Mouse (Mus musculus) midbrain, embryonic 10.5 days (tissue): ENCODE results near the gene Abat. TPM values are rescaled to one million over a fixed set of nuclear protein-coding genes. Genes with fewer than 3 reads are reported as not detected.

ENCODE experiments used
- DNase-seq: peaks from one replicate; pipeline ENCODE4 v3.0.0-alpha.2; 2017; ENCODE audit warnings: low spot score
- H3K27ac ChIP-seq: fragments of 300-500 bp; sonication (generic); replicated peaks from 2 replicates; pipeline ENCODE4 v1.5.1; 2016; ENCODE audit warnings: mild to moderate bottlenecking
- H3K27me3 ChIP-seq: fragments of 300-500 bp; sonication (generic); 2 replicates; pipeline ENCODE4 v1.6.1; 2016; ENCODE audit warnings: low read depth, mild to moderate bottlenecking; ENCODE audit not compliant: poor library complexity, severe bottlenecking
- H3K36me3 ChIP-seq: fragments of 300-500 bp; sonication (generic); 2 replicates; pipeline ENCODE4 v1.6.1; 2016; ENCODE audit warnings: mild to moderate bottlenecking, moderate library complexity
- H3K4me1 ChIP-seq: fragments of 300-500 bp; sonication (generic); 2 replicates; pipeline ENCODE4 v1.6.1; 2016
- H3K4me3 ChIP-seq: fragments of 300-500 bp; sonication (generic); 2 replicates; pipeline ENCODE4 v1.5.1; 2016; ENCODE audit warnings: mild to moderate bottlenecking, moderate library complexity
- H3K9me3 ChIP-seq: fragments of 300-500 bp; sonication (generic); replicated peaks from 2 replicates; pipeline ENCODE4 v1.6.1; 2016; ENCODE audit warnings: mild to moderate bottlenecking
- WGBS: fragments of 180-500 bp; shearing (Covaris S2); methylation state at CpG from one replicate; pipeline ENCODE4 v1.1.7; 2016; 5-methylcytosine and 5-hydroxymethylcytosine counted together
- polyA plus RNA-seq: library from polyadenylated mRNA; unstranded; fragments of >200 nt; fragmentation: Nextera tagmentation; extraction: Ambion mirVana; gene quantifications from 2 replicates; pipeline ENCODE4 v1.2.1, GENCODE M21; 2016

Gene Abat
- polyA plus RNA-seq, 1 experiment from 2014 or later: 16.4 TPM

DNA sequence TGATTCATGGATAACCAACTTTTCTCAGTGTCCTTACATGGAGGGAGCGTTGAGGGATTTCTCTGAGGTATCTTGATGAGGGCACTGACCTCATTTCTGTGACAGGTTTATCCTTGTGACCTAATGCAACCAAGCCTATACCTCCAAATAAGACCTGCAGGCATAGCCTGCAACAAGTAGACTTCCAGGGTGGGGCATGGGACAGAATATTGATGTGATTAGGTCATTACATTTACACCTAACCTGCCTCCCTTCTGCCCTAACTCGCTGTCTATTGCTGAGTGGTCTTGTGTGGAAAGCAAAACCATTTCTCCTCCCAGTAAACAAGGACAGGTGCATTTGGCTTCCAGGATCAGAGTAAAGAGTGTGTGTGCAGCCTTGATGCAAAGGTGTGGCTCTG is 52.3 kb downstream of the Abat start:
- peak overlapping the region; percentile 83 for H3K27ac ChIP-seq
- no peak overlapping the region for H3K4me3 ChIP-seq
- H3K4me1 ChIP-seq: peaks cover 32% of the 10 kb centered on the region
- peaks cover 12% of the 10 kb centered on the region; the same call in 1 of the 2 replicates for H3K27me3 ChIP-seq
- no peaks in the 10 kb centered on the region; the same call in 1 of the 2 replicates for H3K9me3 ChIP-seq
- H3K36me3 ChIP-seq: no peaks in the 10 kb centered on the region
- 98% methylated on average over 2 of the region's 2 CpGs for WGBS
- no peak for DNase-seq

DNA sequence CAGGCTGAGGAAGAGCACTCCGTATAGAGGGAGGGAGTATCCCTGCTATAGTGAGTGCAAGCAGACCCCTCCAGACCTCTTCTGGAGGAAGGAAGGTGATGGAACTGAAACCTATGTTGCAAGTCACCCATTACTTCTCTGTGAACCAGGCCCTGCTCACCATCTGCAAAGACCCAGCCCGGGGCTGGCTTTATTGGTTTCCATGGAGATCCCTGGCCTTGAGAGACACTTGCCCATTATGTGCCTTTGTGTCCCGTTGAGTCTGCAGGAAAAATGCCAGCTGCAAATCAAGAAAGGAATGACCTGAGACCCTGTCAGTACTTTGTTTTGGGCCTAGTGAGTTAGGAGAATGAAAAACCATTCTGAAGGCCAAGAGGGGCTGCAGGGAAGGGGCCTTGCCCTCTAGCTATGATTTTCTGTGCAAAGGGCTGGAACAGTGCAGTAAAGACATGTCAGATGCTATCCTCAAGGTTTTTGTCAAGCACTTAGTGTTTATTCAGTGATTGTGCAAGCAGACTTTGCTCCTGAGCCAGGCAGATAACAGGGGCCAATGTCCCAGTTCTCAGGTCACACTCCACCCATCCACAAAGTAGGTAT is 53.0 kb downstream of the Abat start:
- peaks cover 32% of the 10 kb centered on the region for H3K4me1 ChIP-seq
- WGBS: 16% methylated on average over 3 of the region's 3 CpGs
- H3K27ac ChIP-seq: peak overlapping the region; percentile 83
- H3K36me3 ChIP-seq: no peaks in the 10 kb centered on the region
- peaks cover 12% of the 10 kb centered on the region; the same call in 1 of the 2 replicates for H3K27me3 ChIP-seq
- H3K4me3 ChIP-seq: no peak overlapping the region
- H3K9me3 ChIP-seq: no peaks in the 10 kb centered on the region; the same call in 1 of the 2 replicates
- DNase-seq: peak; percentile 71

DNA sequence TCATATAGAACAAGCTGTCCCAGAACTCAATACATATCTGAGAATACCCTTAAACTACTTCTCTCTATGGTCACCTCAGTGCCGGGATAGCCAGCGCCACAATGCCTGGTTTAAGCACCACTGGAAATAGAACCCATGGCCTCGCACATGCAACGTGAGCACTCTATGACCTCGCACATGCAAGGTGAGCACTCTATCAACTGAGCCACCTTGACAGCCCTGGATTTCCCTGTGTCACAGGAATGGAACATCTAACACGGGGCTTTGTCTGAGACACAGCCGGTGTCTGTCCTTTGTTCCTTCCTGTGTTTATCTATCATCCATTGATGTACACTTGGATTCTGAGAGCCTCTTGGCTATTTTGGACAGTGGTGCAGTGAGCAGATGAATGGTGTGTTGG is 55.7 kb downstream of the Abat start:
- no peaks in the 10 kb centered on the region for H3K36me3 ChIP-seq
- WGBS: 91% methylated on average over 7 of the region's 7 CpGs
- DNase-seq: no peak

DNA sequence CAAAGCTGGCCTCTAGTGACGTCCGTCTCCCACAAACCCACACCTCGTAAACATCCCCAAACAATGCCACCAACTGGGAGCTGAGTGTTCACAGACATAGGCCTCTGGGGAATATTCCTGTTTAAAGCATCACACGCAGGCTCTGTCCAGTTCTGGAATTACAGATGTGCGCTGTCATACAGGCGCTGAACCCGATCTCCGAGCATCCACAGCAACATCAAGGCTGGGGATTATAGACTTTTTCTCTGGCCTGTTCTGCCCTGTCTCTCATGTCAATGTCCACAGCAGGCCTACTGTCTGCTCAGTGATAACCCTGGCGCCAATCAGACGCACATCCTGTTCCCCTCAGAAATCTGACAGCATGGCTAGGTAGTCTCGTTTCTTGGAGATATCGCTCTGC is 57.1 kb downstream of the Abat start:
- H3K4me1 ChIP-seq: peaks cover 46% of the 10 kb centered on the region
- peaks cover 6% of the 10 kb centered on the region; the same call in 1 of the 2 replicates for H3K36me3 ChIP-seq
- H3K27ac ChIP-seq: no peak overlapping the region
- 95% methylated on average over 12 of the region's 12 CpGs for WGBS
- no peak overlapping the region for H3K4me3 ChIP-seq
- H3K27me3 ChIP-seq: no peaks in the 10 kb centered on the region
- DNase-seq: no peak
- H3K9me3 ChIP-seq: no peaks in the 10 kb centered on the region; the same call in 1 of the 2 replicates

More for the DNA sequence above, 55.7 kb downstream of the Abat start:
- Histone ChIP-seq H3K27me3 (no peaks in the 10 kb centered on the region), H3K9me3 (no peaks in the 10 kb centered on the region; the same call in 1 of the 2 replicates), H3K27ac (peak overlapping the region; percentile 23; the same call in 1 of the 2 replicates), H3K4me1 (peaks cover 44% of the 10 kb centered on the region), H3K4me3 (no peak overlapping the region)

DNA sequence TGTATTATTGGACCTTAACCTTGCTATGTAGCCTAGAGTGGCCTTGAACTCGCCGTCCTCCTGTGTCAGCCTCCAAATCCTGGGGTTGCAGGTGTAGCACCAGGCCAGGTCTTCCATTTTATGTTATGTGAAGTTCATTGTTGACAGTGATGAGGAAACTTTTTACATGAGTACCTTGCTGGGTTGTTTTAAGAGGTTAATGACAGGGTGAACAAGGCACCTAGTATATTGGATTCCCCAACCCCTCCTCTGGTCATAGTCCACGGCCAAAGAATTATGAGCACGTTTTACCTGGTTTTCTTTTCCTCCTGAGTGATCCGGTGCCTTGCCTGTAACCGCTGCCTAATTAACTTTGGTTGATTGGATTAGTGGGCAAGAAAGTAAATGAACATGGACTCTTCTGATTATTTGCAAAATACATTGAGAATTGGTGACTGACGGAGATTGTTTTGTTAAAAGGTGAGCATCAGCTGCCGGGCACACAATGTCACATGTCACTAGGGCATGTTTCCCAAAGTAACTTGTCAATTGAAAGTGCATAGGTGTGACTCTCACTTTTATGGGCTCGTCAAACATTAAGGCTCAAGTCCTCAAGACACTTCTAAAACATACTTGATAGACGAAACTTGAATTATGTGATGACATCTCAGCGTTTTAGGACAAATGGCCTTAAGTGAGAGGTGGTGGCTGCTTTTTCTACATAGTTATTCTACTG is 57.8 kb downstream of the Abat start:
- Histone ChIP-seq H3K27me3 (no peaks in the 10 kb centered on the region), H3K9me3 (no peaks in the 10 kb centered on the region; the same call in 1 of the 2 replicates), H3K4me1 (peaks cover 40% of the 10 kb centered on the region), H3K27ac (no peak overlapping the region), H3K4me3 (no peak overlapping the region), H3K36me3 (peaks cover 6% of the 10 kb centered on the region; the same call in 1 of the 2 replicates)
- no peak for DNase-seq
- WGBS: 92% methylated on average over 11 of the region's 11 CpGs

DNA sequence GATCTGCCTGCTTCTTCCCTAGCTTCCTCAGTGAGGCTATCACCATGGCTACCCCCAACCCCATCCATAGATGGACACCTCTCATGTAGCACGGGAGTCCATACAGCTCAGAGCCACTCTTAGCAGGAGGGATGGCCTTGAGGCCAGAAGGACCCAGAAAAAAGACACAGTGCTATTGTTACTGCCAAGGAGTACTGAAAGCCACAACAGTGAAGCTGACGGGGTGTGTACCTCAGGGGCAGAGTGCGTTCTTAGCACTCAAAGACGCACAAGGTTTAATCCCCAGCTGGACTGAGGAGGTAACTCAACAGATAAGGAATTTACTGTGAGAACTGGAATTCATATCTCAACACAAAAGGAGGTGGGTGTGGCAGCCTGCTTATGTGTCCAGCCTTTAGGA is 59.8 kb downstream of the Abat start:
- H3K27ac ChIP-seq: peak overlapping the region; percentile 55
- H3K9me3 ChIP-seq: no peaks in the 10 kb centered on the region; the same call in 1 of the 2 replicates
- H3K4me3 ChIP-seq: no peak overlapping the region
- no peak for DNase-seq
- 79% methylated on average over 4 of the region's 4 CpGs for WGBS
- no peaks in the 10 kb centered on the region for H3K27me3 ChIP-seq
- peaks cover 22% of the 10 kb centered on the region for H3K4me1 ChIP-seq
- H3K36me3 ChIP-seq: peaks cover 6% of the 10 kb centered on the region; the same call in 1 of the 2 replicates

DNA sequence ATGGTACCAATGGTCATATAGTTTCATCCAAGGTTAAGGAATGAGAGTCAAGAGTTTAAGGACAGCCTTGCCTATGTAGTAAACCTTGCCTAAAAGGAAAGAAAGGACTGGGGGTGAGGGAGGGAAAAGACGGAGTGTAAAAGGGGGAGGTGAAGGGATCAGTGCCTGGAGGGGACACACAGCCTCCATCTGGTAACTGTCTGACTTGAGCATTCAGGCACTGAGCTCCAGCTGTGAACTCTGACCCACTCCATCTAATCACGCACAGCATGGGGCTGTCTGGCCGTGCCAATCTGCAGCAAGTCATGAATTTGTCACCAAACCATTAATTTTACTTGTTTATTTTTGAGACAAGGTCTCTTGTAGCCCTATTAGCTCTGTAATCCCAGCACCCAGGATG is 60.5 kb downstream of the Abat start:
- 49% methylated on average over 3 of the region's 3 CpGs for WGBS

DNA sequence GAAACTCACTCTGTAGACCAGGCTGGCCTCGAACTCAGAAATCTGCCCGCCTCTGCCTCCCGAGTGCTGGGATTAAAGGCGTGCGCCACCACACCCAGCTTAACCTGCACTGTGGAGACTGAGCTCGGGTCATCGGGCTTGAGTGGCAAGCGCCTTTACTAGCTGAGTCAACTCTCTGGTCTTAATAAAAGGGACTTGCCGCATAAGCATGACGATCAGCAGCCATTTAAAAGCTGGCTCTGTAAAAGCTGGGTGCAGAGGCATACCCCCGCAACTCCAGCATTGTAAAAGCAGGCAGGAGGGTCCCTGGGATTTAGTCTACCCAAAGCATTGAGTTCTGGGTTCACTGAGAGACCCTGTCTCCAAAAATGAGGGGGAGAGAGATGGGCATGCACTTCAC is 61.1 kb downstream of the Abat start:
- DNase-seq: no peak
- WGBS: 90% methylated on average over 11 of the region's 11 CpGs

More for the DNA sequence above, 60.5 kb downstream of the Abat start:
- DNase-seq: no peak
- H3K4me1 ChIP-seq: peaks cover 15% of the 10 kb centered on the region
- H3K9me3 ChIP-seq: no peaks in the 10 kb centered on the region; the same call in 1 of the 2 replicates
- H3K27me3 ChIP-seq: no peaks in the 10 kb centered on the region
- H3K27ac ChIP-seq: 0 out of 2 replicates have a peak overlapping the region, but pooled peaks have one; percentile 55
- H3K4me3 ChIP-seq: no peak overlapping the region
- peaks cover 6% of the 10 kb centered on the region; the same call in 1 of the 2 replicates for H3K36me3 ChIP-seq

DNA sequence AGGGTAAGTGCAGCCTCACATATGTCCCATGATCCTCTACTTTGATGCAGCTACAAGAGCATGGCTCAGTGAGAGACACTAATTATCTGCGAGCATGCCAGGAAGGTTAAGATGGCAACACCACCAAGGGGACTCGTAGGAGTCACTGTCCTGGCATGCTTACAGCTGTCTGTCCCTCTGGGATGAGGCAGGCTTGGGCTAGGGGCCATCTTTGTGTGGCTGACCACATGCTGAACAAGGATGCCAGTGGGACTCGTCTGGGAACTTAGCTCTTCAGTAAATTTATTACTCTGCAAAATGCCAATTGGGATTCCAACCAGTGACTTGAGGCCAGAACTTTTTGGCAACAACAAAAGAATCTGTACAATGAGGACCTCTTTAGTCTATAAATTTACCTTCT is 62.9 kb downstream of the Abat start:
- Histone ChIP-seq H3K9me3 (no peaks in the 10 kb centered on the region), H3K4me3 (no peak overlapping the region), H3K36me3 (peaks cover 6% of the 10 kb centered on the region; the same call in 1 of the 2 replicates), H3K4me1 (peaks cover 14% of the 10 kb centered on the region), H3K27ac (no peak overlapping the region), H3K27me3 (no peaks in the 10 kb centered on the region)
- 84% methylated on average over 3 of the region's 3 CpGs for WGBS
- DNase-seq: no peak

More for the DNA sequence above, 61.1 kb downstream of the Abat start:
- no peak overlapping the region for H3K4me3 ChIP-seq
- no peaks in the 10 kb centered on the region for H3K27me3 ChIP-seq
- peaks cover 6% of the 10 kb centered on the region; the same call in 1 of the 2 replicates for H3K36me3 ChIP-seq
- H3K9me3 ChIP-seq: no peaks in the 10 kb centered on the region
- H3K27ac ChIP-seq: no peak overlapping the region
- H3K4me1 ChIP-seq: peaks cover 14% of the 10 kb centered on the region

DNA sequence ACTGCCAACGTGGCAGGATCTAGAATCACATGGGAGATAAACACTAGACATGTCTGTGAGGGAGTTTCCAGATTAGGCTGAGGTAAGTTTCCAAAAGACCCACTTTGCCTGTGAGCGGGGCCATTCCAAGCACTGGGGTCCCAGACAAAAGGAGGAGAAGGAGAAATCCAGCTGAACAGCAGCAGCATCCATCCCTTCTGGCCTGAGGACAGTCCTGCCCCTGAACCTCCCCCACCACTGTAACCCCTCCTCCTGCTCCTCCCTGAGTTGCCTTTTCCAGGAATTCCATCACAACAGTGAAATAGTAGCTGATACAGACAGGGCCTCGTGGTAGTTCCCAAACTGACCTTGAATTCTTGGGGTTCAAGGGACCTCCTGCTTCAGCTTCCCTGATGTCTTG is 63.7 kb downstream of the Abat start:
- H3K27me3 ChIP-seq: no peaks in the 10 kb centered on the region
- H3K27ac ChIP-seq: no peak overlapping the region
- H3K4me1 ChIP-seq: peaks cover 14% of the 10 kb centered on the region
- no peaks in the 10 kb centered on the region for H3K9me3 ChIP-seq
- peaks cover 9% of the 10 kb centered on the region for H3K36me3 ChIP-seq
- DNase-seq: no peak
- H3K4me3 ChIP-seq: no peak overlapping the region
- WGBS: 77% methylated on average over 3 of the region's 3 CpGs

DNA sequence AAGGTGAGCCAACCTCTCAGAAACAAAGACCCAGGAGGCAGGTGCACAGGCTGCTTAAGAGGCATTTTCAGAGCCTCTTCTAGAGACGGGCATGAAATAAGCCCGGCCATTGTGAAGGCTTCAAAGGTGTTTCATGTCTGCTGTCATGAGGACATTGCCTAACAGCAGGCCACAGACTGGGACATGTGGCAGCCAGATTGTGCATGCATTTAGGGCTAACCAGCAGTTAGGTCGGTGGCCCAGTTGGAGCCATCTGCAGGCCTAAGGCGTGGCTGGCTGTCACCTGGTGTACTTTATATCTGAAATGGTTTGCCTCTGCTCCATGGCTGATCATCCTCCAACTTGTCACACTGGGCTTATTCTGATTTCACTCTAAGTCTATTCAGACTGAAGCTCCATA is 65.1 kb downstream of the Abat start:
- H3K4me1 ChIP-seq: peaks cover 8% of the 10 kb centered on the region
- WGBS: 80% methylated on average over 4 of the region's 4 CpGs
- DNase-seq: no peak

DNA sequence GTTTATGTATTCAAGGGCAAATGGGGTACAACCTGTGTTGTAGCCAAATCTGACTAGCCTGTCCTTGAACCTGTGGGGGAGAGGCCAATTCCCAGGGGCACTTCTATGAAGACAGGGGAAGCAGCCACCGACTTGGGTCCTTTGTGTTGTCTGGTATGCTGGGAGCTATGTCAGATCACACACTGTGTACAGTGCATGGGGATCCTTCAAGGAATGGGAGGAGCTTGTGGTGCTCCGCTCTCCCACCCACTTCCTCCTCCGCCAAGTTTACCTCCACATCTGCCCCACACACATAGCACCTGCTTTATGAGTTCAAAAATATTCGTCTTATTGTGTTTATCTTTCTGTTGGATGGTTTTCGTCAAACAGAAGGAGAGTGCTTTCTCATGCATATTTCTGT is 66.3 kb downstream of the Abat start:
- WGBS: 89% methylated on average over 5 of the region's 5 CpGs

More for the DNA sequence above, 65.1 kb downstream of the Abat start:
- Histone ChIP-seq H3K27ac (no peak overlapping the region), H3K27me3 (no peaks in the 10 kb centered on the region), H3K36me3 (peaks cover 18% of the 10 kb centered on the region), H3K9me3 (no peaks in the 10 kb centered on the region), H3K4me3 (no peak overlapping the region)

More for the DNA sequence above, 66.3 kb downstream of the Abat start:
- Histone ChIP-seq H3K4me1 (no peaks in the 10 kb centered on the region), H3K27me3 (no peaks in the 10 kb centered on the region), H3K9me3 (no peaks in the 10 kb centered on the region), H3K27ac (no peak overlapping the region), H3K36me3 (peaks cover 18% of the 10 kb centered on the region), H3K4me3 (no peak overlapping the region)
- no peak for DNase-seq
